Mouse (Mus musculus) MEL (cell line): ENCODE measurements around the gene Bmper. TPM values are rescaled to one million over a fixed set of nuclear protein-coding genes. Genes with fewer than 3 reads are reported as not detected.
A peak's percentile ranks its signal among the peaks of the same experiment; 100 is the strongest.

Source experiments
- DNase-seq: peaks from one replicate; pipeline ENCODE4 v3.0.0; 2011; ENCODE audit warnings: low read depth, low spot score
- H3K27ac ChIP-seq: 2 replicates; pipeline ENCODE4 v1.5.1; 2012; ENCODE audit warnings: low read depth, mild to moderate bottlenecking, control low read depth, low read length, moderate library complexity; ENCODE audit not compliant: control insufficient read depth
- H3K27me3 ChIP-seq, 2 experiments: fragments of 150-350 bp in 1 of 2; sonication (generic) in 1 of 2; 2 replicates each; pipeline ENCODE4 v1.6.1; 2012; ENCODE audit warnings: low read length in 2 of 2, mild to moderate bottlenecking in 2 of 2, improper control_type of control experiment in 1 of 2, moderate library complexity in 1 of 2; ENCODE audit not compliant: insufficient read depth in 2 of 2, control insufficient read depth in 1 of 2
- H3K36me3 ChIP-seq, 2 experiments: 2 replicates each; pipeline ENCODE4 v1.6.1; 2012 to 2014; ENCODE audit warnings: low read length in 2 of 2, improper control_type of control experiment in 1 of 2, inconsistent platforms in 1 of 2, mild to moderate bottlenecking in 1 of 2; ENCODE audit not compliant: insufficient read depth in 2 of 2, control insufficient read depth in 1 of 2
- H3K4me1 ChIP-seq, 2 experiments: fragments of 150-350 bp in 1 of 2; sonication (generic) in 1 of 2; 2 replicates each; pipeline ENCODE4 v1.6.1; 2012; ENCODE audit warnings: low read length in 2 of 2, improper control_type of control experiment in 1 of 2, mild to moderate bottlenecking in 1 of 2; ENCODE audit not compliant: insufficient read depth in 2 of 2, control insufficient read depth in 1 of 2
- H3K4me3 ChIP-seq, 2 experiments: fragments of 150-350 bp in 1 of 2; sonication (generic) in 1 of 2; 2 replicates each; pipeline ENCODE4 v1.5.1; 2012; ENCODE audit warnings: low read depth in 2 of 2, low read length in 2 of 2, mild to moderate bottlenecking in 2 of 2, moderate library complexity in 2 of 2, control low read depth in 1 of 2, improper control_type of control experiment in 1 of 2; ENCODE audit not compliant: control insufficient read depth in 1 of 2, insufficient read depth in 1 of 2
- H3K79me2 ChIP-seq: 2 replicates; pipeline ENCODE4 v1.6.1; 2012; ENCODE audit warnings: mild to moderate bottlenecking, low read length, moderate library complexity; ENCODE audit not compliant: control insufficient read depth, poor library complexity, insufficient read depth
- H3K9ac ChIP-seq: 2 replicates; pipeline ENCODE4 v1.6.1; 2012; ENCODE audit warnings: low read depth, mild to moderate bottlenecking, control low read depth, low read length, moderate library complexity; ENCODE audit not compliant: control insufficient read depth, poor library complexity, severe bottlenecking
- H3K9me3 ChIP-seq: fragments of 150-350 bp; sonication (generic); replicated peaks from 2 replicates; pipeline ENCODE4 v1.6.1; 2012; ENCODE audit warnings: mild to moderate bottlenecking, low read length, improper control_type of control experiment, moderate library complexity; ENCODE audit not compliant: insufficient read depth
- CHD1 ChIP-seq: IDR thresholded peaks from 2 replicates; pipeline ENCODE4 v1.6.1; 2012; ENCODE audit warnings: low read depth, mild to moderate bottlenecking, inconsistent platforms, low read length, improper control_type of control experiment
- CHD2 ChIP-seq: IDR thresholded peaks from 2 replicates; pipeline ENCODE4 v1.6.1; 2011; ENCODE audit warnings: low read length, improper control_type of control experiment
- CTCF ChIP-seq, 3 experiments: IDR thresholded peaks in 2 of 3; conservative IDR thresholded peaks in 1 of 3; 2 replicates each; pipeline ENCODE4 v1.5.1; 2011 to 2012; ENCODE audit warnings: low read length in 3 of 3, low read depth in 2 of 3, mild to moderate bottlenecking in 2 of 3, improper control_type of control experiment in 1 of 3, inconsistent platforms in 1 of 3, mixed read lengths in 1 of 3, moderate library complexity in 1 of 3; ENCODE audit not compliant: control insufficient read depth in 1 of 3, insufficient read depth in 1 of 3, poor library complexity in 1 of 3, severe bottlenecking in 1 of 3
- ELF1 ChIP-seq: IDR thresholded peaks from 2 replicates; pipeline ENCODE4 v1.6.1; 2014; ENCODE audit warnings: low read depth, mild to moderate bottlenecking, inconsistent platforms, low read length, improper control_type of control experiment, moderate library complexity
- ETS1 ChIP-seq: IDR thresholded peaks from 2 replicates; pipeline ENCODE4 v1.6.1; 2012; ENCODE audit warnings: low read depth, mild to moderate bottlenecking, inconsistent platforms, low read length, improper control_type of control experiment, moderate library complexity
- HCFC1 ChIP-seq: IDR thresholded peaks from 2 replicates; pipeline ENCODE4 v1.6.1; 2012; ENCODE audit warnings: low read depth, mild to moderate bottlenecking, inconsistent platforms, low read length, improper control_type of control experiment, moderate library complexity
- JUND ChIP-seq: IDR thresholded peaks from 2 replicates; pipeline ENCODE4 v1.6.1; 2011; ENCODE audit warnings: low read depth, mild to moderate bottlenecking, improper control_type of control experiment, low read length
- KAT2A ChIP-seq: conservative IDR thresholded peaks from 2 replicates; pipeline ENCODE4 v1.6.1; 2012; ENCODE audit warnings: low read depth, low read length, improper control_type of control experiment, inconsistent platforms
- MAX ChIP-seq: IDR thresholded peaks from 2 replicates; pipeline ENCODE4 v1.6.1; 2011; ENCODE audit warnings: low read length, improper control_type of control experiment
- MAZ ChIP-seq: IDR thresholded peaks from 2 replicates; pipeline ENCODE4 v1.6.1; 2012; ENCODE audit warnings: low read depth, mild to moderate bottlenecking, inconsistent platforms, low read length, improper control_type of control experiment
- MEF2A ChIP-seq: IDR thresholded peaks from 2 replicates; pipeline ENCODE4 v1.6.1; 2014; ENCODE audit warnings: low read depth, mild to moderate bottlenecking, inconsistent platforms, low read length, improper control_type of control experiment; ENCODE audit not compliant: poor library complexity, insufficient replicate concordance, severe bottlenecking; ENCODE audit errors: extremely low read depth
- MYB ChIP-seq: IDR thresholded peaks from 2 replicates; pipeline ENCODE4 v1.6.1; 2011; ENCODE audit warnings: mild to moderate bottlenecking, low read depth, low read length, improper control_type of control experiment
- MYC ChIP-seq: IDR thresholded peaks from 2 replicates; pipeline ENCODE4 v1.6.1; 2011; ENCODE audit warnings: low read depth, mild to moderate bottlenecking, low read length, improper control_type of control experiment, moderate library complexity
- NRF1 ChIP-seq: IDR thresholded peaks from 2 replicates; pipeline ENCODE4 v1.6.1; 2014; ENCODE audit warnings: low read depth, mild to moderate bottlenecking, inconsistent platforms, low read length, improper control_type of control experiment, moderate library complexity; ENCODE audit not compliant: poor library complexity, insufficient read depth, severe bottlenecking
- POLR2AphosphoS5 ChIP-seq: IDR thresholded peaks from 2 replicates; pipeline ENCODE4 v1.6.1; 2012; ENCODE audit warnings: low read depth, borderline replicate concordance, mild to moderate bottlenecking, inconsistent platforms, low read length, moderate library complexity, mixed read lengths
- RAD21 ChIP-seq: IDR thresholded peaks from 2 replicates; pipeline ENCODE4 v1.6.1; 2011; ENCODE audit warnings: mild to moderate bottlenecking, low read depth, low read length, improper control_type of control experiment
- SMC3 ChIP-seq: IDR thresholded peaks from 2 replicates; pipeline ENCODE4 v1.6.1; 2011; ENCODE audit warnings: low read depth, low read length, improper control_type of control experiment
- TCF12 ChIP-seq: IDR thresholded peaks from 2 replicates; pipeline ENCODE4 v1.6.1; 2014; ENCODE audit warnings: low read depth, mild to moderate bottlenecking, inconsistent platforms, low read length, improper control_type of control experiment, moderate library complexity
- UBTF ChIP-seq: IDR thresholded peaks from 2 replicates; pipeline ENCODE4 v1.6.1; 2012; ENCODE audit warnings: low read depth, mild to moderate bottlenecking, inconsistent platforms, low read length, improper control_type of control experiment, moderate library complexity, borderline replicate concordance; ENCODE audit not compliant: insufficient read depth
- USF1 ChIP-seq: IDR thresholded peaks from 2 replicates; pipeline ENCODE4 v1.6.1; 2014; ENCODE audit warnings: low read depth, mild to moderate bottlenecking, inconsistent platforms, low read length, improper control_type of control experiment, moderate library complexity
- USF2 ChIP-seq, 2 experiments: IDR thresholded peaks; 2 replicates each; pipeline ENCODE4 v1.6.1; 2011 to 2012; ENCODE audit warnings: improper control_type of control experiment in 2 of 2, low read length in 2 of 2, borderline replicate concordance in 1 of 2, inconsistent platforms in 1 of 2, low read depth in 1 of 2, mild to moderate bottlenecking in 1 of 2; ENCODE audit not compliant: insufficient read depth in 1 of 2
- ZC3H11A ChIP-seq: IDR thresholded peaks from 2 replicates; pipeline ENCODE4 v1.6.1; 2012; ENCODE audit warnings: low read depth, mild to moderate bottlenecking, inconsistent platforms, low read length, improper control_type of control experiment
- ZKSCAN1 ChIP-seq: IDR thresholded peaks from 2 replicates; pipeline ENCODE4 v1.6.1; 2012; ENCODE audit warnings: low read depth, mild to moderate bottlenecking, inconsistent platforms, low read length, improper control_type of control experiment, moderate library complexity
- ZMIZ1 ChIP-seq: IDR thresholded peaks from 2 replicates; pipeline ENCODE4 v1.6.1; 2012; ENCODE audit warnings: low read depth, mild to moderate bottlenecking, inconsistent platforms, low read length, improper control_type of control experiment, moderate library complexity
- ZNF384 ChIP-seq: IDR thresholded peaks from 2 replicates; pipeline ENCODE4 v1.6.1; 2012; ENCODE audit warnings: low read depth, mild to moderate bottlenecking, inconsistent platforms, low read length, improper control_type of control experiment
- polyA plus RNA-seq, 2 experiments: library from polyadenylated mRNA; stranded (reverse) in 1 of 2; unstranded in 1 of 2; fragments of >175 nt in 1 of 2; fragments of >200 nt in 1 of 2; gene quantifications; 2 replicates each; pipeline versions ENCODE4 v1.2.1 to v1.2.4; 2012; ENCODE audit warnings: low replicate concordance in 2 of 2, low read depth in 1 of 2; ENCODE audit not compliant: insufficient read length in 2 of 2, insufficient read depth in 1 of 2, missing spikeins in 1 of 2
- total RNA-seq: library from RNA; depleted of rRNA; stranded (reverse); fragments of 300-350 nt; gene quantifications from 2 replicates; pipeline ENCODE4 v1.2.3, GENCODE M21; 2012

The Bmper gene
- total and polyA plus RNA-seq, 3 experiments, result not detected

GRCm38 (mm10) chr9:23219754-23220153, 3.1 kb upstream of the Bmper start:
- Histone ChIP-seq H3K4me3 (no peak overlapping the region), H3K27ac (no peak overlapping the region), H3K4me1 (no peaks in the 10 kb centered on the region), H3K36me3 (no peaks in the 10 kb centered on the region), H3K9me3 (no peaks in the 10 kb centered on the region), H3K79me2 (no peaks in the 10 kb centered on the region), H3K27me3 (no peaks in the 10 kb centered on the region), H3K9ac (no peak overlapping the region)
- peak; percentile 10 for TF ChIP-seq RAD21
- TF ChIP-seq CTCF (IDR thresholded peaks at IDR 0.05 in 2 of 3, conservative IDR thresholded peaks at IDR 0.05 in 1 of 3; ENCODE audit: control insufficient read depth in 1 of 3, insufficient read depth in 1 of 3, low read depth in 2 of 3, low read length in 3 of 3, poor library complexity in 1 of 3, severe bottlenecking in 1 of 3), result peak in 2 of 3 experiments; percentile 2 to 13; a peak in 2 of 6 replicates
- no peak for TF ChIP-seq ZMIZ1
- DNase-seq, result no peak

GRCm38 (mm10) chr9:23221976-23222375, 900 bp upstream of the Bmper start:
- no peaks in the 10 kb centered on the region for H3K9me3 ChIP-seq
- H3K9ac ChIP-seq, result no peak overlapping the region
- H3K4me1 ChIP-seq, result no peaks in the 10 kb centered on the region
- no peaks in the 10 kb centered on the region for H3K79me2 ChIP-seq
- H3K36me3 ChIP-seq, result no peaks in the 10 kb centered on the region
- H3K27me3 ChIP-seq, result no peaks in the 10 kb centered on the region
- H3K4me3 ChIP-seq, result no peak overlapping the region
- TF ChIP-seq TCF12 (no peak), MAX (no peak), MEF2A (no peak), CTCF (IDR thresholded peaks at IDR 0.05 in 2 of 3, conservative IDR thresholded peaks at IDR 0.05 in 1 of 3; ENCODE audit: control insufficient read depth in 1 of 3, insufficient read depth in 1 of 3, low read depth in 2 of 3, low read length in 3 of 3, poor library complexity in 1 of 3, severe bottlenecking in 1 of 3) (no peak), ETS1 (no peak), RAD21 (no peak), UBTF (no peak), MYC (no peak), MAZ (no peak)
- DNase-seq, result no peak
- no peak overlapping the region for H3K27ac ChIP-seq

- no peak overlapping the region for H3K9ac ChIP-seq
- H3K27ac ChIP-seq, result no peak overlapping the region
- no peaks in the 10 kb centered on the region for H3K36me3 ChIP-seq
- no peaks in the 10 kb centered on the region for H3K4me1 ChIP-seq
- H3K9me3 ChIP-seq, result no peaks in the 10 kb centered on the region
- no peak for DNase-seq
- no peaks in the 10 kb centered on the region for H3K27me3 ChIP-seq
- no peaks in the 10 kb centered on the region for H3K79me2 ChIP-seq
- no peak overlapping the region for H3K4me3 ChIP-seq
- TF ChIP-seq ETS1 (no peak), ZKSCAN1 (no peak), ZNF384 (no peak), SMC3 (no peak), HCFC1 (no peak), CHD2 (no peak), MYC (no peak), POLR2AphosphoS5 (no peak), USF1 (no peak), JUND (no peak), KAT2A (no peak), ZC3H11A (no peak), MYB (no peak), USF2 (IDR thresholded peaks at IDR 0.05; ENCODE audit: borderline replicate concordance in 1 of 2, insufficient read depth in 1 of 2, low read depth in 1 of 2, low read length in 2 of 2) (no peak), ELF1 (no peak), NRF1 (no peak), CHD1 (no peak)
Observed at GRCm38 (mm10) chr9:23222492-23222840, 410 bp upstream of the Bmper start.
